Mouse (Mus musculus): ENCODE data around the gene Spi1. TPM values are rescaled to one million over a fixed set of nuclear protein-coding genes. Genes with fewer than 3 reads are reported as not detected.
A peak's percentile ranks its signal among the peaks of the same experiment; 100 is the strongest.
"Not testable (repeated sequence)": the region's sequence is repeated elsewhere in the genome, so short reads cannot be mapped to it uniquely, and the experiment has no call there.

The Spi1 gene
- polyA plus RNA-seq, 1 experiment = 26.7 TPM

- 83% methylated on average over 9 of the region's 9 CpGs for WGBS
These were observed 5.3 kb downstream of the Spi1 start for GRCm38 (mm10) chr2:91087453-91087852.

GRCm38 (mm10) chr2:91088987-91089386, 6.8 kb downstream of the Spi1 start:
- no peak for DNase-seq (ENCODE audit: low read depth, low spot score)
- 74% methylated on average over 9 of the region's 9 CpGs for WGBS

More at GRCm38 (mm10) chr2:91087453-91087852, 5.3 kb downstream of the Spi1 start:
- DNase-seq (ENCODE audit: low read depth, low spot score) = no peak

GRCm38 (mm10) chr2:91090208-91090607, 8.0 kb downstream of the Spi1 start:
- WGBS = 36% methylated on average over 6 of the region's 6 CpGs
- DNase-seq (ENCODE audit: low read depth, low spot score) = no peak

GRCm38 (mm10) chr2:91090827-91091226, 8.6 kb downstream of the Spi1 start:
- 73% methylated on average over 6 of the region's 6 CpGs for WGBS

GRCm38 (mm10) chr2:91096524-91096923, 14.3 kb downstream of the Spi1 start:
- DNase-seq (ENCODE audit: low read depth, low spot score) = no peak
- 68% methylated on average over 14 of the region's 14 CpGs for WGBS

More at GRCm38 (mm10) chr2:91090827-91091226, 8.6 kb downstream of the Spi1 start:
- no peak for DNase-seq (ENCODE audit: low read depth, low spot score)

- 78% methylated on average over 10 of the region's 10 CpGs for WGBS
- no peak for DNase-seq (ENCODE audit: low read depth, low spot score)
These were observed 14.8 kb downstream of the Spi1 start for GRCm38 (mm10) chr2:91097015-91097414.

GRCm38 (mm10) chr2:91098156-91098555, 16.0 kb downstream of the Spi1 start:
- WGBS = 73% methylated on average over 2 of the region's 2 CpGs
- no peak for DNase-seq (ENCODE audit: low read depth, low spot score)

GRCm38 (mm10) chr2:91101124-91101740, 19.0 kb downstream of the Spi1 start:
- peak; percentile 60 for DNase-seq (ENCODE audit: low read depth, low spot score)
- WGBS = 4% methylated on average over 7 of the region's 7 CpGs

- DNase-seq (ENCODE audit: low read depth, low spot score) = no peak
- WGBS = 87% methylated on average over 3 of the region's 3 CpGs
These were observed 26.0 kb downstream of the Spi1 start for GRCm38 (mm10) chr2:91108156-91108555.

- WGBS = 60% methylated on average over 5 of the region's 5 CpGs
- DNase-seq (ENCODE audit: low read depth, low spot score) = no peak
These were observed 27.1 kb downstream of the Spi1 start for GRCm38 (mm10) chr2:91109241-91109640.

GRCm38 (mm10) chr2:91109807-91110385, 27.7 kb downstream of the Spi1 start:
- DNase-seq (ENCODE audit: low read depth, low spot score) = no peak
- 59% methylated on average over 5 of the region's 5 CpGs for WGBS

GRCm38 (mm10) chr2:91110429-91110828, 28.2 kb downstream of the Spi1 start:
- WGBS = 81% methylated on average over 6 of the region's 6 CpGs
- DNase-seq (ENCODE audit: low read depth, low spot score) = no peak

GRCm38 (mm10) chr2:91111832-91112231, 29.6 kb downstream of the Spi1 start:
- not testable (repeated sequence) for DNase-seq (ENCODE audit: low read depth, low spot score)
- WGBS = 84% methylated on average over 3 of the region's 3 CpGs

- WGBS = 29% methylated on average over 4 of the region's 4 CpGs
These were observed 30.3 kb downstream of the Spi1 start for GRCm38 (mm10) chr2:91112491-91112890.

GRCm38 (mm10) chr2:91113334-91113733, 31.1 kb downstream of the Spi1 start:
- WGBS = 76% methylated on average over 10 of the region's 10 CpGs
- no peak for DNase-seq (ENCODE audit: low read depth, low spot score)

More at GRCm38 (mm10) chr2:91112491-91112890, 30.3 kb downstream of the Spi1 start:
- DNase-seq (ENCODE audit: low read depth, low spot score) = no peak

- no peak for DNase-seq (ENCODE audit: low read depth, low spot score)
- WGBS = 81% methylated on average over 6 of the region's 6 CpGs
These were observed 31.7 kb downstream of the Spi1 start for GRCm38 (mm10) chr2:91113852-91114251.

- peak; percentile 83 for DNase-seq (ENCODE audit: low read depth, low spot score)
- 14% methylated on average over 42 of the region's 42 CpGs for WGBS
These were observed 32.8 kb downstream of the Spi1 start for GRCm38 (mm10) chr2:91114781-91115577.

GRCm38 (mm10) chr2:91115578-91115970, 33.4 kb downstream of the Spi1 start:
- no peak for DNase-seq (ENCODE audit: low read depth, low spot score)
- 46% methylated on average over 12 of the region's 12 CpGs for WGBS

- WGBS = 83% methylated on average over 5 of the region's 5 CpGs
- DNase-seq (ENCODE audit: low read depth, low spot score) = no peak
These were observed 34.7 kb downstream of the Spi1 start for GRCm38 (mm10) chr2:91116842-91117241.

GRCm38 (mm10) chr2:91117585-91118275, 35.5 kb downstream of the Spi1 start, which contains the start of gene Mybpc3:
Gene Mybpc3 (plus strand): TSS chr2:91118144.
- DNase-seq (ENCODE audit: low read depth, low spot score) = no peak
- WGBS = 68% methylated on average over 11 of the region's 11 CpGs
